Mouse (Mus musculus) cerebellum, postnatal 4 days (tissue): ENCODE data around the gene Wdr12.
"Not testable (repeated sequence)": the region's sequence is repeated elsewhere in the genome, so short reads cannot be mapped to it uniquely, and the experiment has no call there.

ENCODE experiments used
- DNase-seq, 2 experiments: peaks; one replicate each; pipeline ENCODE4 v3.0.0; 2022; ENCODE audit warnings: low spot score in 2 of 2, mixed read lengths in 1 of 2

The Wdr12 gene

GRCm38 (mm10) chr1:60098024-60098781, at the start of gene Wdr12, which contains the start of gene Carf:
Gene Wdr12 (minus strand): TSS chr1:60098645.
Gene Carf (plus strand): TSS chr1:60098247.
- DNase-seq = peak; percentile 90 to 96

GRCm38 (mm10) chr1:60137346-60137745, 38.9 kb upstream of the Wdr12 start:
- DNase-seq = no peak

- no peak for DNase-seq
Observed at GRCm38 (mm10) chr1:60117721-60118455, 19.4 kb upstream of the Wdr12 start.

- no peak for DNase-seq
Observed at GRCm38 (mm10) chr1:60104582-60104981, 6.1 kb upstream of the Wdr12 start.

- DNase-seq = no peak
Observed at GRCm38 (mm10) chr1:60098839-60099238, 394 bp upstream of the Wdr12 start.

- DNase-seq = peak; percentile 24 to 47
Observed at GRCm38 (mm10) chr1:60097277-60098023, 995 bp downstream of the Wdr12 start.

- no peak for DNase-seq
Observed at GRCm38 (mm10) chr1:60096572-60097276, 1.7 kb downstream of the Wdr12 start.

- no peak for DNase-seq
Observed at GRCm38 (mm10) chr1:60076411-60076810, 22.0 kb downstream of the Wdr12 start.

- DNase-seq = no peak
Observed at GRCm38 (mm10) chr1:60075590-60075989, 22.9 kb downstream of the Wdr12 start.

- DNase-seq = no peak
Observed at GRCm38 (mm10) chr1:60074935-60075334, 23.5 kb downstream of the Wdr12 start.

GRCm38 (mm10) chr1:60070725-60071124, 27.7 kb downstream of the Wdr12 start:
- not testable (repeated sequence) for DNase-seq

- no peak for DNase-seq
Observed at GRCm38 (mm10) chr1:60056310-60056709, 42.1 kb downstream of the Wdr12 start.

- no peak for DNase-seq
Observed at GRCm38 (mm10) chr1:60054659-60055058, 43.8 kb downstream of the Wdr12 start.

- not testable (repeated sequence) for DNase-seq
Observed at GRCm38 (mm10) chr1:60047481-60047880, 51.0 kb downstream of the Wdr12 start.

GRCm38 (mm10) chr1:60044595-60044994, 53.9 kb downstream of the Wdr12 start:
- no peak for DNase-seq

- peak; percentile 37 to 66 for DNase-seq
Observed at GRCm38 (mm10) chr1:60042796-60043469, 55.5 kb downstream of the Wdr12 start, which contains the start of gene Ica1l. Gene Ica1l (minus strand): TSS chr1:60043184.

- peak in 1 of 2 experiments; percentile 31 for DNase-seq
Observed at GRCm38 (mm10) chr1:60042398-60042795, 56.0 kb downstream of the Wdr12 start.

- no peak for DNase-seq
Observed at GRCm38 (mm10) chr1:60035044-60035443, 63.4 kb downstream of the Wdr12 start.
